Mouse (Mus musculus) urinary bladder, adult 2 months (tissue): ENCODE data around the gene Ddx31. TPM values are rescaled to one million over a fixed set of nuclear protein-coding genes. Genes with fewer than 3 reads are reported as not detected.

Experiments used
- polyA plus RNA-seq: library from polyadenylated mRNA; depleted of rRNA; stranded (reverse); fragments of >200 nt; gene quantifications from 2 replicates; pipeline ENCODE4 v1.2.3, GENCODE M21; 2012; rRNA removed

Ddx31 gene
- polyA plus RNA-seq, 1 experiment = 6.5 TPM

Other genes starting within 250 kb of the Ddx31 start
- 0.10 and 0.16 TPM in 2 replicates for gene Gfi1b, start 218.4 kb upstream of the Ddx31 start, polyA plus RNA-seq
- gene Tsc1, start 199.2 kb upstream of the Ddx31 start, polyA plus RNA-seq = 11.3 and 13.6 TPM in 2 replicates
- 1.4 and 1.8 TPM in 2 replicates for gene Spaca9, start 140.7 kb upstream of the Ddx31 start, polyA plus RNA-seq
- gene Ak8, start 140.2 kb upstream of the Ddx31 start, polyA plus RNA-seq = 0.77 and 0.92 TPM in 2 replicates
- 7.2 and 9.2 TPM in 2 replicates for gene Gtf3c4, start within 50 bp of the Ddx31 start, polyA plus RNA-seq
- gene Barhl1, start 76.3 kb downstream of the Ddx31 start, polyA plus RNA-seq = 0.06 TPM in 1 of 2 replicates, not detected in the other
- 0.06 and 0.16 TPM in 2 replicates for gene Cfap77, start 214.7 kb downstream of the Ddx31 start, polyA plus RNA-seq
- 15.0 and 16.7 TPM in 2 replicates for gene Ttf1, start 219.9 kb downstream of the Ddx31 start, polyA plus RNA-seq